Mouse (Mus musculus) kidney, adult 9 months (tissue): ENCODE measurements at regions not wholly inside any gene's neighbourhood (a gene's known extent, or its start where the extent isn't known, plus 50 kb on each side); places are given as distances from the start of the nearest gene placed in this dataset.
A peak's percentile ranks its signal among the peaks of the same experiment; 100 is the strongest.

ENCODE experiments used
- DNase-seq: peaks from one replicate; pipeline ENCODE4 v3.0.0; 2022

DNA sequence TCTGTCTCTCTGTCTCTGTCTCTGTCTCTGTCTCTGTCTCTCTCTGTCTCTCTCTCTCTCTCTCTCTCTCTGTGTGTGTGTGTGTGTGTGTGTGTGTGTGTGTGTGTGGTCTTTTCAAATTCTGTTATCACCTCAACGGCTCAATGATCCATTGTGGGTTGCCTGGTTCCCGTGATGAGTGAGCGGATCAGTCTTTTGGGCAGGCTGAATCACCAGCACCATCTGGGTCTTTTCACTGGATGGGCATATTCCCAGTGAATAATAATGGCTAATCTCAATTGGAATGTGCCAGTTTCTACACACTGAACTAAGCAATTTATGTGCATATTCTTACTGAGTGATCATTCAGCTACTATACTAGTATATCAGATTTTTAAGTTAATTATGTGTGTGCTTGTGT is 216.4 kb downstream of the Lmx1a start:
- DNase-seq, result no peak

DNA sequence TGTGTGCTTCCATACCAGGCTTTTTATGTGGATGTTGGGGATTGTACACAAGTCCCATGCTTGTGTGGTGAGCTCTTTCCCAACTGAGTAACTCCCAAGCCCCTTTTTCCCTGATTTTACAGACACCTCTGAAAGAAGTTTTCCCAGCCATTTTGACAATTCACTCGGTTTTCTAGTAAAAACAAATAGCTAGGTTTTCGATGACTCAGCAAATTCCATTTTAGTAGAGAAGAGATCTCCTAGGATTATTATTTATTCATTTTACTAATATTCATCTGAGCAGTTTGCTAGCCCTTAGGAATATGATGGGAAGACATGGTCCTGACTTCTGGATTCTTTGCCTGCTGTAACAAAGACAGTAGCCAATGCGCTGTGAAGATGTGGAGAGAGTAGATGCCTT is 223.0 kb downstream of the Lmx1a start:
- DNase-seq, result no peak

GRCm38 (mm10) chr1:167914982-167915561 is 226.0 kb downstream of the Lmx1a start:
- peak; percentile 77 for DNase-seq

- no peak for DNase-seq
These were observed 226.7 kb downstream of the Lmx1a start for GRCm38 (mm10) chr1:167915578-167916275.

- no peak for DNase-seq
These were observed 233.9 kb downstream of the Lmx1a start for GRCm38 (mm10) chr1:167922917-167923316.

- no peak for DNase-seq
These were observed 239.0 kb downstream of the Lmx1a start for GRCm38 (mm10) chr1:167928060-167928467.

- peak; percentile 11 for DNase-seq
These were observed 240.8 kb downstream of the Lmx1a start for GRCm38 (mm10) chr1:167929729-167930341.

DNA sequence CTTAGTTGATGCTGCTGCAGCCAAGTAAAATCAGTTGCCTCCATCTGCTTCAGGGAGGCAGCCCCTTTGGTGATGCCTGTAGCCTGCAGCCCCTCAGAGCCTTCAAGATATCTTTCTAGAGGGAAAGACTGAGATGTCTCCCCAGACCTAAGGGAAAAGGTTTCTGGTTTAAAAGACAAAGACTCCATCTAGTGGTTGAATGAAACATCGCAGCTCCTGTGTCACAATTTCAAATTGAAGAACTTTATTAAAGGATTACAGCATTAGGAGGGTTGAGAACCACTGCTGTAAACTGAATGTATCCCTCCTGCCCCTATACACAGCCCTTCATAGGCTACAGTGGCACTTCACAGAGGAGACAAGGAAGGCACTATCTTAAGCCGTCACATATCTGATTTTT is 243.1 kb downstream of the Lmx1a start:
- DNase-seq, result peak; percentile 42

GRCm38 (mm10) chr1:167936726-167937125 is 247.7 kb downstream of the Lmx1a start:
- DNase-seq, result no peak

GRCm38 (mm10) chr1:167938176-167938575 is 249.1 kb downstream of the Lmx1a start:
- DNase-seq, result no peak

DNA sequence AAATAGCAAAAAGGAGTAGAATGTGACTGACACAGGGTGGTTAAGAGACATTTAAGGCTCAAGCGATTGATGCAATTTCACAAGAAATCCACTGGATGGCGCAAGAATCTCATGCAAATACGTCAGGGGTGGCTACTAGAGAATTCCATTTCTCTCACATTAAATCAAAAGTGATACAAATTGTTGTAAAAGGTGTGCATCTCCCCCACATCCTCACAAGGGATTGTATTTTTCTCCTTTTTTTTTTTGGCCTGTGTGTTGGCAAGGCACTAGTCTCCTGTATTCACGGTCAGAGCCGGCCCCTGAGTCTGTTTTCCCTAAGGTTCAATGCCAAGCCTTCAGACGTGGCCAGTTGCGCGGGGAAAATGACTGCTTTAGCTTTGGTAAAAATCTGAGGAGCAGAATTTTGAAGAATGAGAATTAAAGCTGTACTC is 253.0 kb downstream of the Lmx1a start:
- peak; percentile 22 for DNase-seq

DNA sequence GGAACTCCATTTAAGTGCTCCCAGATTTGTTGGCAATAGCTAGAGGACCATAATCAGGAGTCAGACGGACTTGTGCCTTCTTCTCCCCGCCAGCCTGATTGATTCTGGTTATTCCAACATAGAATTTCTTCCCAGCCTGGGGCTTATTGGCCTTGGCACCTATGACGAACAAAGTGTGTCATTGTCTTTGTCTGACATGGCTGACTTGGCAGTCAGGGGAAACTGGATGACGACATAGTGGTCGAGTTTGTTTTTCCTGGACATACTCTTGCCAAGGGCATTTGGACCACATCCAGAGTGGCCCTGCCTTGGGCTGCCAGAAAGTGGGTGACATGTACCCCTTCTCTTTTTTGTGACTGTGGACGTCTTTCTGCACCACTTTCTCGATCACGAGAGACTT is 254.1 kb downstream of the Lmx1a start:
- no peak for DNase-seq

DNA sequence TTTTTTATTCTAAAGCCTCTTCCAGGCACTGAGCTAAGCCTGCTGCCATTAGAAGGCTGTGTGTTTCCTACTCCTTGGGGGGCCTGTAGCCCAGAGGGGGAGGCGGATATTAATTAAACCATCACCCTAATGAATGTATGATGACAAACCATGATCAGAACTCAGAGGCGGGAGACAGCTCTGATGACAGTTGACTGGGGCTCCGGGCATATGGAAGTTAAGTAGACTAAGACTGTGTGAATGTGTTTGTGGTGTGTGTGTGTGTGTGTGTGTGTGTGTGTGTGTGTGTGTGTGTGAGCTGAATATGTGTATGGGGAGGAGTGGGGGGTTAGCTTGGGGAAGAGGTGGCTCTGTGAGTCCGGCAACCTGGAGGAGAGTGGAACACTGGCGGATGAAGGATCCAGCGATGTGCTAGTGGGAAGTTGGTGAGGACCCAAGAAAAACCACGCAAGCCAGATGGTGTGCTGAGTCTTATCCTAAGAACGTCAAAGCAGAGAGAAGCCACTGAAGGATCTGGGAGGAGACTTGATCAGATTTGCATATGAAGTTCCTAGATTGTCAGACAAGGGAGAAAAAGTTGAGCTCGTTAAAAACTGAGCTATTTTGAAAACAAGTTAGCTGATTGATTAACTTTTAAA is 256.7 kb downstream of the Lmx1a start:
- no peak for DNase-seq

DNA sequence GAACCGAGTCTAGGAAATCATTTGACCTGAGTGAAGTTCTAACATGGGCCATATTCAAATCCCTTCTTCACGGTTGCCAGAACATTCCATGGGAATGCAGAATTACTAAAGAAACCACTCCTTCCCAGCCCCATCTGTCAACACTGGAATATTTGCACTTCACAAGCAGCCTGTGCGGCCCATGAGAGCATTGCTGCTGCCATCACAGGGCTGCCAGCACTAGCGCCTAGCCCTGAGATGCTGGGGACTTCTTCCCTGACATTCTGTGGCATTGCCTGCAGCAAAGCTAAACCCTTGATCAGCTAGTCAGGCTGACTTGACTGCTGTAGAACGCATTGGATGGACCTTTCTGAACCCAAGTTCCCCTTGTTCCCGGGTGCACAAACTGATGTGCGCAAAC is 258.8 kb downstream of the Lmx1a start:
- DNase-seq, result no peak

GRCm38 (mm10) chr1:167951717-167952116 is 262.7 kb downstream of the Lmx1a start:
- DNase-seq, result no peak

DNA sequence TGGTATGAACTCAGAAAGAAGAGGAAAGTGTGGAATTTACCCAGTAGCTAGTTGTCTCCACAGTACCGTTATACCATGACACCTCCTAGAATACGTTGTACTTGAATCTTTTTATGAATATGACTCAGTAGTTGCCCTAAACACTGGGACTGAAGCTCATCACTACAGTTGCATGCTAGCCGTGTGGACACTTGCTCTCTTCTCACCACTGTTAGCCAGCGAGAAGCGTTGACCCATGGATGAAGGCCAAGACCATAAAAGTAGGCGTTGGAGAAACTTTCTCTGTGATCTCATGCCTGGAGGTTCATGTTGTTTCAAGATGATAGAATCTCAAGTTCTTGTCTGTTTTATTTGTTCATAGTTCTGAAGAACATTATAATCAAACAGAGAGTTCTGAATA is 269.5 kb downstream of the Lmx1a start:
- peak; percentile 14 for DNase-seq

- DNase-seq, result no peak
These were observed 280.5 kb downstream of the Lmx1a start for GRCm38 (mm10) chr1:167969545-167969944.

DNA sequence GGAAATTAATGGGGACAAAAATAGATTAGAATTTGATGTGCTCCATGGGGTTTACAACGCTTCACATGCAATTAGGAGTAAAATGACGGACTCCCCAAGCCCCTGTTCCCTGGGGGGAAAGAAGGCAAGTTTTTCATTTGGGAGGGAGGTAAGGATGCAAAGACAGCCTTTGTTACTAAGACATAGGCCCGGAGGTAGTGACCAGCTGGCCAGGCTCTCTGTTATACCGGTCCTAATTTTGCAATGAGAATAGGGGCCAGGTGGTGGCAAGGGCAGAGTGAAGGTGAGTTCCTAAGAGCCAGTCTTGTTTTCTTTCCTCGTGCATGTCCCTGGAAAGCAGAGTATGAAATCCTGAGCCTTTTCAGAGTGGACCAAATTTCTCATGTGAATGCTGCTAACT is 280.9 kb downstream of the Lmx1a start:
- DNase-seq, result no peak

DNA sequence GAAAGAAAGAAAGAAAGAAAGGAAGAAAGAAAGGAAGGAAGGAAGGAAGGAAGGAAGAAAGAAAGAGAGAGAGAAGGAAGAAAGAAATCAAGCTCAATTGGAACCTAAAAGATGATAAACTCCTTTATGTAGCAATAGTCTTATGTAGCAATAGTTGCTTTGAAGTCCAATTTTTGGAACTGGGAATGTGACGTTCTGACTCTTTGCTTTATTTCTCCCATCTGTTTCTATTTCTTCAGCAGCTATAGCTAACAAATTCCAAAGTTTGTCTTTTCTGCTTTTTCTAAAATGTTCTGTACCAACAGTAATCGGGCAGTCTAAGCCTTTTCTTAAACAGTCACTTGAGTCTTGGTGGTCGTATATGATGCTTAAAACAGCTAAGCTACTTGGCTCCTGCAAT is 287.7 kb downstream of the Lmx1a start:
- no peak for DNase-seq

DNA sequence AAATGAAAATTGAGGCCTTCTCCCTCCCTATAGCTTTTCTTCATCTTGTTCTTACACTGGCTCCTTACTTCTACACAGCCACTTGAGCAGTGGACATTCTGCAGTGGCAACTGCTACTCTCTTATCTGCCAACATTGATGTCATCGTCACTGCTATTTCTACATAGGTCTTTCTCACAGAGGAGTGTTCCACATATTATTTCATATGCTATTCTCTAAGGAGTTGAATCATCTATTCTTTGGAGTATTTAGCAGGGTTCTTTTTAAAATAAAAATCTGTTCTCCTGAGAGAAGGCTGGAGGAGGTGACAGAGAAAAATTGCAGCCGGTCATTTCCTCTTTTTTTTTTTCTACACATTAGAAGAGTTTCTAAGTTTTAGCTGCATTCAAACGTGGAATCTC is 290.1 kb downstream of the Lmx1a start:
- no peak for DNase-seq

- no peak for DNase-seq
These were observed 290.6 kb downstream of the Lmx1a start for GRCm38 (mm10) chr1:167979588-167979987.

GRCm38 (mm10) chr1:167981292-167981691 is 292.3 kb downstream of the Lmx1a start:
- DNase-seq, result no peak

DNA sequence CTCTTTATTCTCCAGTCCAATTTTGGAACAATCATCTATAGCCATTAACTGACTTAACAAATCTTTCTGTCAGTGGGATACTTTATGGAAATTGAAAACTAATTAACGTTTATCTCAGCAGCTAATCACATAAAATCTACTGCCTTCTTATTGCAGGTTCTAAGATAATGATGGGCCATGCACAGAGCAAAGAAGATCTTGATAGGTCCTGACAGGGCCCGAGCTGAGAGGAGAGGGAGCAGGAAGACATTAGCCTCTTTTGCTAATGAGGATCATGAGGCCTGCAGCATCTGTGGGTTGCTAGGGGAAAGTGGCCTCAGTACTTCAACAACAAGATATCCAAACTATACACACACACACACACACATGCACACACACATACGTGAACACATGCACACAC is 318.4 kb downstream of the Lmx1a start:
- DNase-seq, result no peak

- DNase-seq, result no peak
These were observed 319.2 kb downstream of the Lmx1a start for GRCm38 (mm10) chr1:168008216-168008615.
